Mouse (Mus musculus) ES-CJ7 (cell line): ENCODE results near the gene Ptp4a2.
"Not testable (repeated sequence)": the region's sequence is repeated elsewhere in the genome, so short reads cannot be mapped to it uniquely, and the experiment has no call there.

ENCODE experiments used
- DNase-seq: peaks from one replicate; pipeline ENCODE4 v3.0.0; 2011; ENCODE audit warnings: low read depth, low spot score

Ptp4a2 gene

GRCm38 (mm10) chr4:129882555-129883293 is 71.7 kb downstream of the Ptp4a2 start:
- no peak for DNase-seq

- peak; percentile 90 for DNase-seq
Observed at GRCm38 (mm10) chr4:129884041-129884930, 73.3 kb downstream of the Ptp4a2 start.

GRCm38 (mm10) chr4:129889661-129890060 is 78.6 kb downstream of the Ptp4a2 start:
- peak; percentile 69 for DNase-seq

GRCm38 (mm10) chr4:129890094-129890493 is 79.1 kb downstream of the Ptp4a2 start:
- peak; percentile 76 for DNase-seq

GRCm38 (mm10) chr4:129894861-129895260 is 83.8 kb downstream of the Ptp4a2 start:
- no peak for DNase-seq

GRCm38 (mm10) chr4:129898815-129899214 is 87.8 kb downstream of the Ptp4a2 start:
- not testable (repeated sequence) for DNase-seq
